Mouse (Mus musculus) forebrain, embryonic 15.5 days (tissue): Measurements from ENCODE around the gene Tek. TPM values are rescaled to one million over a fixed set of nuclear protein-coding genes. Genes with fewer than 3 reads are reported as not detected.

ENCODE experiments used
- ATAC-seq: fragments of 200-750 bp; cut with Nextera tagmentation; replicated peaks from 2 replicates; pipeline ENCODE4 v1.8.0; 2017; ENCODE audit warnings: mild to moderate bottlenecking, moderate TSS enrichment, moderate library complexity
- H3K27ac ChIP-seq: fragments of 300-500 bp; sonication (generic); replicated peaks from 2 replicates; pipeline ENCODE4 v1.5.1; 2015; ENCODE audit warnings: mild to moderate bottlenecking, inconsistent platforms
- H3K27me3 ChIP-seq: fragments of 300-500 bp; sonication (generic); 2 replicates; pipeline ENCODE4 v1.6.1; 2015; ENCODE audit warnings: inconsistent platforms
- H3K36me3 ChIP-seq: fragments of 300-500 bp; sonication (generic); 2 replicates; pipeline ENCODE4 v1.6.1; 2015; ENCODE audit warnings: mild to moderate bottlenecking, inconsistent platforms
- H3K4me1 ChIP-seq: fragments of 300-500 bp; sonication (generic); 2 replicates; pipeline ENCODE4 v1.6.1; 2015; ENCODE audit warnings: inconsistent platforms
- H3K4me2 ChIP-seq: fragments of 300-500 bp; sonication (generic); replicated peaks from 2 replicates; pipeline ENCODE4 v1.6.1; 2015; ENCODE audit warnings: mild to moderate bottlenecking, inconsistent platforms
- H3K4me3 ChIP-seq: fragments of 300-500 bp; sonication (generic); 2 replicates; pipeline ENCODE4 v1.5.1; 2015; ENCODE audit warnings: mild to moderate bottlenecking, inconsistent platforms
- H3K9ac ChIP-seq: fragments of 300-500 bp; sonication (generic); replicated peaks from 2 replicates; pipeline ENCODE4 v1.6.1; 2015; ENCODE audit warnings: mild to moderate bottlenecking, inconsistent platforms
- H3K9me3 ChIP-seq: fragments of 300-500 bp; sonication (generic); 2 replicates; pipeline ENCODE4 v1.6.1; 2016; ENCODE audit warnings: inconsistent platforms
- WGBS: fragments of 180-500 bp; shearing (Covaris S2); methylation state at CpG from one replicate; pipeline ENCODE4 v1.1.7; 2015; ENCODE audit warnings: mixed read lengths; 5-methylcytosine and 5-hydroxymethylcytosine counted together
- polyA plus RNA-seq: library from polyadenylated mRNA; unstranded; fragments of >200 nt; fragmentation: Nextera tagmentation; extraction: Ambion mirVana; gene quantifications from 2 replicates; pipeline ENCODE4 v1.2.1, GENCODE M21; 2015

Gene Tek
- polyA plus RNA-seq, 1 experiment from 2014 or later: 7.0 TPM

DNA sequence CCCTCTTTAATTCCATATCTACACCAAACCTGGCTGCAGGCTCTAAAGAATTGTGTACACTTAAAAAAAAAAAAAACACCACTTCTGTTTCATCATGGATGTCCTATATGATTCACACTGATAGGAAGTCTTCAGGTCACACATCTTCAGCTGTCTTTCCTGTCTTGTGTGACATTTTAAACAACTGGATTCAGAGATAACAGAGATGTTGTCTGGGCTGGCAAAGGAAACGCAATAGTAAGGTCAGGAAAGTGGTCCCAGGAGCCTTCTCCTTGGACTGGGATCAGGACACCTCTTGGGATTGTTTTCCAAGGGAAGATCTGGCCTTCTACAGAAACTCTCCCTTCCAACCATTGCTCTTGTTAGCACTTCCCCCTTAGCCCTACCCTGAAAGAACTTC is 2.7 kb downstream of the Tek start:
- no peak overlapping the region for H3K4me2 ChIP-seq
- H3K4me3 ChIP-seq: no peak overlapping the region
- 92% methylated on average over 1 of the region's 1 CpGs for whole genome bisulfite sequencing
- H3K9ac ChIP-seq: no peak overlapping the region
- H3K4me1 ChIP-seq: no peaks in the 10 kb centered on the region
- no peak overlapping the region for H3K27ac ChIP-seq
- H3K27me3 ChIP-seq: no peaks in the 10 kb centered on the region
- ATAC-seq: no peak
- H3K9me3 ChIP-seq: no peaks in the 10 kb centered on the region
- H3K36me3 ChIP-seq: no peaks in the 10 kb centered on the region

DNA sequence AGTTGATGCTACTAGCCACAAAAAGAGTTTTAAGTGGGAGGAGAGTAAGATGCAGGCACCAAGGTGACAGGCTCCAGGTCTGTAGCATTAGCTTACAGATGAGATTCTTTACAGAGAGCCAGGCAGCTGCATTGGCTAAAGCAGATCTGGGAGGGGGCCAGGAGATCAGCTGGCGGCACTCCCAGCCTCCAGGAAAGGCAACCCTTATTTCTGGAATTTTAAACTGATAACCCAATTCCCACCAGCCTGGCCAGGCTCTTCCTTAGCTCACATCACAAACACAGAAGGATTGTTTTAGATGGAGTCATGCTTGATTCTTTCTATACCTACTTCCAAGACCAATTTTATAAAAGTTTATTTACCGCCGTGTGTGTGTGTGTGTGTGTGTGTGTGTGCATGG is 6.7 kb downstream of the Tek start:
- 85% methylated on average over 3 of the region's 3 CpGs for WGBS
- no peaks in the 10 kb centered on the region for H3K4me1 ChIP-seq
- no peak for ATAC-seq
- H3K27ac ChIP-seq: no peak overlapping the region
- no peak overlapping the region for H3K4me3 ChIP-seq
- no peaks in the 10 kb centered on the region for H3K36me3 ChIP-seq
- no peaks in the 10 kb centered on the region for H3K9me3 ChIP-seq
- no peak overlapping the region for H3K4me2 ChIP-seq
- no peak overlapping the region for H3K9ac ChIP-seq
- no peaks in the 10 kb centered on the region for H3K27me3 ChIP-seq

- Histone ChIP-seq H3K9me3 (no peaks in the 10 kb centered on the region), H3K4me3 (no peak overlapping the region), H3K4me2 (no peak overlapping the region), H3K27me3 (no peaks in the 10 kb centered on the region), H3K27ac (no peak overlapping the region), H3K4me1 (no peaks in the 10 kb centered on the region), H3K36me3 (no peaks in the 10 kb centered on the region), H3K9ac (no peak overlapping the region)
- ATAC-seq: no peak
- 64% methylated on average over 7 of the region's 7 CpGs for WGBS
Observed at GRCm38 (mm10) chr4:94746387-94746811, 7.3 kb downstream of the Tek start.

- no peaks in the 10 kb centered on the region for H3K36me3 ChIP-seq
- H3K4me2 ChIP-seq: no peak overlapping the region
- no peak overlapping the region for H3K27ac ChIP-seq
- no peaks in the 10 kb centered on the region for H3K27me3 ChIP-seq
- H3K9me3 ChIP-seq: no peaks in the 10 kb centered on the region
- H3K4me3 ChIP-seq: no peak overlapping the region
- no peak for ATAC-seq
- no peaks in the 10 kb centered on the region for H3K4me1 ChIP-seq
- 93% methylated on average over 3 of the region's 3 CpGs for WGBS
- no peak overlapping the region for H3K9ac ChIP-seq
Observed at GRCm38 (mm10) chr4:94747338-94747737, 8.2 kb downstream of the Tek start.

DNA sequence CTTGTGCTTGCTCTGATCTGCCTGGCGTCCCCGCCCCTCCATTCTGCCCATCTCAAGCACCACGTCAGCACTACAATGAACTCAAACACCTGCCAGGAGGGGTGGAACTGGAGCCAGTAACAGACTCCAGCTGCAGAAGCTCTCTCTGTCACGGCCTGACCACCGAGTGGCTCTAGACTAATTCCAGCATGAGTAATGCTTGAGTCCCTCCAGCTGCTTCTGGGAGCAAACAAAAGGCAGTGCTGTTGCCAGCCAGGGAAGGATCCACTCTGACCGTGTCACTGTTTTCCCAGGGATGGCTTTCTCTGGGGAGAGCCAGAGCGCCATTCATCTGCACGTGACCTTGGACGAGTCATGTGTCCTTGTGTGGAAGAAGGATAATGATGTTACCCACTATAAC is 13.4 kb downstream of the Tek start:
- Histone ChIP-seq H3K27ac (no peak overlapping the region), H3K9ac (no peak overlapping the region), H3K4me2 (no peak overlapping the region), H3K4me1 (no peaks in the 10 kb centered on the region), H3K4me3 (no peak overlapping the region), H3K36me3 (no peaks in the 10 kb centered on the region), H3K9me3 (no peaks in the 10 kb centered on the region), H3K27me3 (no peaks in the 10 kb centered on the region)
- ATAC-seq: peak; percentile 60; the same call in 1 of the 2 replicates
- WGBS: 19% methylated on average over 9 of the region's 9 CpGs

DNA sequence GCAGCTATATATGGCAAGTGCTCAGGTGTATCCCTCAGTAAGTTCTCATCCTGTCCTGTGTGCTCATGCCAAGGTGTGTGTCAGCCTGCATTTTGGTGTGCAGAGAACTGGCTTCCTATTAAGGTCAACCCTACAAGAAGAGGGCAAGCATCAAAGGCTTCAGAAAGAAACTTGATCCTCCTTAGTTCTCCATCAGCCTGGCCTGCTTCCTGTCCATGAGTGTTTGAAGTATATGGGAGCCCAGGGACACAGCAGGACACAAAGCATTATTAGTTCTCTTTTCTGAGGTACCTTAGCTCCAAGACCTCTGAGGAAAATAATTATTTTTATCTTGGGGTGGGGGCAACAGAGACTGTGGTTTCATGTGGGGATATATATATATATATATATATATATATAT is 26.1 kb downstream of the Tek start:
- Histone ChIP-seq H3K9ac (no peak overlapping the region), H3K27me3 (no peaks in the 10 kb centered on the region), H3K4me1 (no peaks in the 10 kb centered on the region), H3K36me3 (no peaks in the 10 kb centered on the region), H3K27ac (no peak overlapping the region), H3K9me3 (no peaks in the 10 kb centered on the region), H3K4me3 (no peak overlapping the region), H3K4me2 (no peak overlapping the region)
- no peak for ATAC-seq

DNA sequence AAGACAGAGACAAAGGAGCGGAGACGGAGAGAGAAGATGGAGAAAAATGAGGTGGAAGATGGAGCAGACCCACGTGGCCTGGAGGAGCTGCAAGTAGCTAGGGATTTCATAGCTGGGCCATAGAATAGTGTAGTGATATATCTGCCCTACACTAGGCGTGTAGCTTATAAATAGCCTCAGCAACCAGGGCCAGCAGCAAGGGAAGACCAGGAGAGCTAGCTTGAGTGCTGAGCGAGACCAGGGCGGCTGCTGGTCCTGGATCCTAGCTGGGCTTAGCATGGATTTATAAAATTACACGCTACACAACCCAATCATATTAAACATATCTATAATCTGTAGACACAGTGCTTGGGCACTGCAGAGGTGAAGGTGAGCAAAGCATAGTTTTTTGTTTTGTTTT is 27.1 kb downstream of the Tek start:
- 87% methylated on average over 7 of the region's 7 CpGs for WGBS
- no peaks in the 10 kb centered on the region for H3K27me3 ChIP-seq
- no peak for ATAC-seq

DNA sequence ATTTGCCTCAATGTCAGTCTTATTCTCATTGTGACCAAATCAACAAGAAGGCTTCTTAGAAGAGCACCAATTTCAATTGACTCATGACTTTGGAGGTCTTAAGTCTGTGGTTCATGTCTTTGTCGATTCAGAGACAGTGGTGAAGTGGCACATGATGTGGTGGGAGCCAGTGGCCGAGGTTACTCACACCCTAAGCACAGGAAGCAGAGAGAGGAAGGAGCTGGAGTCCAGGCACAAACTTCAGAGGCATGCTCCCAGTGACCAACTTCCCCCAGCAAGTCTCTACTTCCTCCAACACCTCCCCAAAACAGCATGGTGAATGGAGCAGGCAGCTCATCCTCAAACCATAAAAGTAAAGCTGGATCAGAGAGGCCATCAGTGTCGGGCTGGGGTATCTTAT is 29.5 kb downstream of the Tek start:
- Histone ChIP-seq H3K27ac (no peak overlapping the region), H3K4me2 (no peak overlapping the region), H3K9ac (no peak overlapping the region), H3K27me3 (no peaks in the 10 kb centered on the region), H3K4me3 (no peak overlapping the region), H3K4me1 (no peaks in the 10 kb centered on the region), H3K9me3 (no peaks in the 10 kb centered on the region), H3K36me3 (no peaks in the 10 kb centered on the region)
- 83% methylated on average over 3 of the region's 3 CpGs for WGBS
- no peak for ATAC-seq

More for the DNA sequence above, 27.1 kb downstream of the Tek start:
- H3K9ac ChIP-seq: no peak overlapping the region
- no peaks in the 10 kb centered on the region for H3K4me1 ChIP-seq
- no peaks in the 10 kb centered on the region for H3K36me3 ChIP-seq
- H3K27ac ChIP-seq: no peak overlapping the region
- H3K9me3 ChIP-seq: no peaks in the 10 kb centered on the region
- no peak overlapping the region for H3K4me3 ChIP-seq
- no peak overlapping the region for H3K4me2 ChIP-seq

GRCm38 (mm10) chr4:94781043-94781442 is 42.0 kb downstream of the Tek start:
- 96% methylated on average over 5 of the region's 5 CpGs for WGBS

DNA sequence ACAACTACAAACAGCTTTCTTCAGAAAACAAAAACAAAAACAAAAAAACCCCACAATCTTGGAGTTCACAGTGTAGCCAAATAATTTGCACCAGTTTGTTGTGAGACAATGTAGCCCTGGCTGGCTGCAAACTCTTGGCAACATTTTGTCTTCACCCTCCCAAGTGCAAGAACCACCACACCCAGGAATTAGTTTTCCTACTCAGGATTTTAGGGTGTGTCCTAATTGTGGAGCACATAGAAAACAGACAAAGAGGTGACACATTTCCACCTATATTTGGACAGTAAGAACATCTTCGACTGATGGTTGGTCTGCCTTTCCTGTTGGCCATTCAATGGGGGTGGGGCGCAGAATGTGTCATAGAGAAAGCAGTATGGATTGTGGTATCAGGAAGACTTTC is 46.8 kb downstream of the Tek start:
- no peak for ATAC-seq
- Histone ChIP-seq H3K36me3 (no peaks in the 10 kb centered on the region), H3K27me3 (no peaks in the 10 kb centered on the region), H3K9me3 (no peaks in the 10 kb centered on the region), H3K27ac (no peak overlapping the region), H3K4me3 (no peak overlapping the region), H3K4me2 (no peak overlapping the region), H3K4me1 (no peaks in the 10 kb centered on the region), H3K9ac (no peak overlapping the region)
- WGBS: 93% methylated on average over 2 of the region's 2 CpGs

More at GRCm38 (mm10) chr4:94781043-94781442, 42.0 kb downstream of the Tek start:
- Histone ChIP-seq H3K9me3 (no peaks in the 10 kb centered on the region), H3K27me3 (no peaks in the 10 kb centered on the region), H3K4me2 (no peak overlapping the region), H3K36me3 (no peaks in the 10 kb centered on the region), H3K9ac (no peak overlapping the region), H3K4me3 (no peak overlapping the region), H3K27ac (no peak overlapping the region), H3K4me1 (no peaks in the 10 kb centered on the region)
- ATAC-seq: no peak

DNA sequence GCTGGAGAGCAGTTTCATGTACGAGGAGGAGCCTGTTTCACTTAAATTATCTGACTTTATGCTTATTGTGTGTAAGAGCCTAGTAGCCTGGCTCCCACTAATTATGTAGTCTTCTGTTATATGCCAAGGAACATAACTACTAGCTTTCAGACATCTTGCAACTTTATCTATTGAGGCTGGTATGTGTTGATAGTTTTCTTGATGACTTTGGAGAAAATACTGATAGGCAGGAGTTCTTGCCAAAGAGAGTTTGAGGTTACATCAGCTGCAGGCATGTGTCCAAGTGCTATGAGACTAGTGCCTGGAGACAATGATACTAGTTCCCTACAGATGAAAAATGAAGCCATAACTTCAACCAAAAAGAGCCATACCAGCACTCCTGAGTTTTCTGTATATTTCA is 64.1 kb downstream of the Tek start:
- H3K4me1 ChIP-seq: no peaks in the 10 kb centered on the region
- ATAC-seq: no peak
- 53% methylated on average over 1 of the region's 1 CpGs for WGBS
- no peaks in the 10 kb centered on the region for H3K9me3 ChIP-seq
- no peak overlapping the region for H3K27ac ChIP-seq
- no peak overlapping the region for H3K4me3 ChIP-seq
- H3K27me3 ChIP-seq: no peaks in the 10 kb centered on the region
- no peak overlapping the region for H3K9ac ChIP-seq
- no peaks in the 10 kb centered on the region for H3K36me3 ChIP-seq
- H3K4me2 ChIP-seq: no peak overlapping the region

- Histone ChIP-seq H3K9me3 (no peaks in the 10 kb centered on the region), H3K9ac (no peak overlapping the region), H3K36me3 (no peaks in the 10 kb centered on the region), H3K27me3 (no peaks in the 10 kb centered on the region), H3K4me3 (no peak overlapping the region), H3K27ac (no peak overlapping the region), H3K4me1 (no peaks in the 10 kb centered on the region), H3K4me2 (no peak overlapping the region)
- WGBS: 79% methylated on average over 1 of the region's 1 CpGs
- no peak for ATAC-seq
Observed at GRCm38 (mm10) chr4:94810616-94811015, 71.5 kb downstream of the Tek start.

GRCm38 (mm10) chr4:94826891-94827290 is 87.8 kb downstream of the Tek start:
- H3K27me3 ChIP-seq: no peaks in the 10 kb centered on the region
- 74% methylated on average over 1 of the region's 1 CpGs for WGBS

More at GRCm38 (mm10) chr4:94826891-94827290, 87.8 kb downstream of the Tek start:
- Histone ChIP-seq H3K27ac (no peak overlapping the region), H3K36me3 (no peaks in the 10 kb centered on the region), H3K9ac (no peak overlapping the region), H3K9me3 (peaks cover 5% of the 10 kb centered on the region; the same call in 1 of the 2 replicates), H3K4me2 (no peak overlapping the region), H3K4me1 (no peaks in the 10 kb centered on the region), H3K4me3 (no peak overlapping the region)
- ATAC-seq: no peak
